Mouse (Mus musculus) liver (tissue): ENCODE results near the gene Filip1l.

Experiments
- DNase-seq: peaks from one replicate; pipeline ENCODE4 v3.0.0-alpha.2; 2020; ENCODE audit warnings: mixed read lengths

The Filip1l gene

GRCm38 (mm10) chr16:57352751-57353150 is at the start of gene Filip1l:
Filip1l (plus strand) TSS chr16:57353093.
- no peak for DNase-seq

GRCm38 (mm10) chr16:57303716-57304115 is 49.2 kb upstream of the Filip1l start:
- DNase-seq = no peak

GRCm38 (mm10) chr16:57305463-57305862 is 47.4 kb upstream of the Filip1l start:
- DNase-seq = no peak

- DNase-seq = no peak
These were observed 40.8 kb upstream of the Filip1l start for GRCm38 (mm10) chr16:57312130-57312529.

GRCm38 (mm10) chr16:57313487-57313886 is 39.4 kb upstream of the Filip1l start:
- DNase-seq = no peak

GRCm38 (mm10) chr16:57314236-57314635 is 38.7 kb upstream of the Filip1l start:
- no peak for DNase-seq

- DNase-seq = no peak
These were observed 37.9 kb upstream of the Filip1l start for GRCm38 (mm10) chr16:57315026-57315425.

GRCm38 (mm10) chr16:57317127-57317526 is 35.8 kb upstream of the Filip1l start:
- DNase-seq = no peak

- DNase-seq = no peak
These were observed 34.8 kb upstream of the Filip1l start for GRCm38 (mm10) chr16:57317882-57318636.

GRCm38 (mm10) chr16:57318637-57319125 is 34.2 kb upstream of the Filip1l start:
- no peak for DNase-seq

GRCm38 (mm10) chr16:57319284-57320124 is 33.4 kb upstream of the Filip1l start:
- DNase-seq = no peak

- DNase-seq = no peak
These were observed 25.9 kb upstream of the Filip1l start for GRCm38 (mm10) chr16:57326996-57327395.

- no peak for DNase-seq
These were observed 23.9 kb upstream of the Filip1l start for GRCm38 (mm10) chr16:57329028-57329427.

GRCm38 (mm10) chr16:57330111-57330510 is 22.8 kb upstream of the Filip1l start:
- no peak for DNase-seq

GRCm38 (mm10) chr16:57332301-57332700 is 20.6 kb upstream of the Filip1l start:
- no peak for DNase-seq

GRCm38 (mm10) chr16:57336770-57337423 is 16.0 kb upstream of the Filip1l start:
- no peak for DNase-seq

- DNase-seq = no peak
These were observed 12.9 kb upstream of the Filip1l start for GRCm38 (mm10) chr16:57339765-57340612.

- no peak for DNase-seq
These were observed 12.3 kb upstream of the Filip1l start for GRCm38 (mm10) chr16:57340613-57340898.

GRCm38 (mm10) chr16:57346258-57346657 is 6.6 kb upstream of the Filip1l start:
- DNase-seq = no peak

GRCm38 (mm10) chr16:57349039-57349438 is 3.9 kb upstream of the Filip1l start:
- DNase-seq = no peak

GRCm38 (mm10) chr16:57349689-57350088 is 3.2 kb upstream of the Filip1l start:
- DNase-seq = no peak

GRCm38 (mm10) chr16:57353166-57353721 is 351 bp downstream of the Filip1l start:
- DNase-seq = no peak
